Mouse (Mus musculus): ENCODE results near the gene Arhgap30. TPM values are rescaled to one million over a fixed set of nuclear protein-coding genes. Genes with fewer than 3 reads are reported as not detected.

Gene Arhgap30
- 159 TPM for polyA plus RNA-seq (2017; shearing (Covaris generic))

DNA sequence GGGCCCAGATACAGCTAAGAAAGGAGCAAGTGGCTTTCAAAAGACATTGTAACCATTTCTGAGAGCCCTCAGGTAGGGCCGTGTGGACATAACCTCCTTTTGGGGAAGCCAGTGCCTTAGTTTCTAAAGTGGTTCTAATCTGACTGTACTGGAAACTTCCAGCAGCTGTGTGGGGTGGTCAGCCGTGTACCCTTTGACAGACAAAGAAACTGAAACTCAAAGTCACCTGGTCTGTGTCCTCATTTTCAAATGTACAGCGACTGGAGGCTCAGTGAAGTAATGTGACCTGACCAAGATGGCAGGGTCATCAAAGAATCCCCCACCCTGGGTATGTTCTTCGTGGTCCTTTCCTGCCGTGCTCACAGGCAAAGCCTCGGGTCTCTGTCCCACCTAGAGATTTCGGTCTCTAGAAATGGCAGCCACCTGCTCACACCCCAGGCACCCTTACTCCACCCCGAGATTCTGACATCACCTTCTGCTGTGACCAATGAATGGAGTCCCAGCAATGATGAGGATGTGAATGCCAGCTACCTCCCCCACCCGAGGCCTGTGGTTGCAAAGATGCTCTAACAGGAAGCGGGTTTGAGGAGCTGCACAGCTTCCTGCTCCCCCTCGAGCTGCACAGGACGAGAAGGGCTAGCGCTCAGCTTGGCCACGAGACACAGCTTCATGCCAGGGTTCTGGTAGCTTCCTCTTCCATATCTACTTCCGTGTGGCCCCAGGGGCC lies at the start of gene Arhgap30:
TSS of gene Arhgap30 (plus strand) at position 579 of the 727 bp plus-strand sequence.

DNA sequence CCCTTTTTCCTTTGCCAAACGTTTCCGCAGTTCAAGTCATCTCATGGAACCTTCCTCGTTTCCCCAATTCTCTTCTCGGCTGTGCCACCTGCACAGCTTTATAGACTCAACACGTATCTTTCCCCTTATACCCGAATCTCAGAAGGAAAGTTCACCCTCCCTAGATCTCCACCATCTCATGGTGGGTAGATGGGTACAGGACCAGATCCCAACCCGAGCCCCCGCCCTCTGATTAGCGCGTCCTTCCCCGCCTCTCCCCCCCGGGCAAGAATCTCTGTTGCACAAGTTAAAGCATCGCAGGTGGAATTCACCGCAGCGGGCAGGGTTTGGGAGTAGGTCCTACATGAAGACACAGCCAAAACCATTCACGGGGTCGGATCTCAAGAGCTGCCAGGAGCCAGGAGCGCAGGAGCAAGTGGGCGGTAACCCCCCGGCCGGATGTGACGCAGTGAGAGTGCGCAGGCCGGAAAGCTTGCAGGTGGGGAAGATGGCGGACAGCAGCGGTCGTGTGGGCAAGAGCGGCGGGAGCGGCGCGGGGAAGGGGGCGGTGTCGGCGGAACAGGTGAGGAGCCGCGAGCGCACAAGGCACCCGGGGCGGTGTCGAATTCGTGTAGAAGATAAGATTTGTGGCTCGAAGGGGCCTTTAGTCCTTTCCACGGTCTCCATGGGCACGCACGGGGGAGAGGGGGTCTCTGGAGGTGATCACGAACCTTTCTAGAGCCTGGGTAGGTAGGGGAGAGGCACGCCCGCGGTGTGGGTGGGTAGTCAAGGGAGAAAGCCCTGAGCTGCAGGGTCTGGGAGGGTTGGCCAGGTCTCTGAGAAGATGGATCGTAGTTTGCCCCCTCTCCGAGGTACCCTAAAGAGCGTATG lies 43.3 kb upstream of the Arhgap30 start, which contains the start of the genes Nit1 and Pfdn2:
TSS of gene Nit1 (minus strand) at position 422 of the 870 bp plus-strand sequence.
TSS of gene Pfdn2 (plus strand) at position 446 of the 870 bp plus-strand sequence.

DNA sequence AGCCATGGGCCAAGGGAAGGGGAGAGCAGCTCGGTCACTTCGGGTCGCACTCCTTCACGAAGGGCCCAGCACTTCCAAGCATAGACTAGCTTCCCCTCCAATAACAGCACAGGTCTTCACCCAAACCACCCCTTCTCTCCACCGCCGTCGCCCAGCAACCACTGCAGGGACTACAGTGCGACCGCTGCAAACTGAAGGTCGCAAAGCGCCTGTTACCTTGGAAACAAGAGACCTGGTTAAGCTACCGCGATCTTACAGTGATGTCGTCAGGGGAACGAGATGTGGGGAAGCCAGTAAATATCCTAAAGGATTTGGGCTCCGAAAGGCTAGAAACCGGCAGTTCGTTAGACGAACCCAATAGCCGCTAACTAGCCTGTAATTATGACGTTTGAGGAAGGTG lies 28.1 kb upstream of the Arhgap30 start, which contains the start of gene Klhdc9:
TSS of gene Klhdc9 (minus strand) at position 143 of the 400 bp plus-strand sequence.

DNA sequence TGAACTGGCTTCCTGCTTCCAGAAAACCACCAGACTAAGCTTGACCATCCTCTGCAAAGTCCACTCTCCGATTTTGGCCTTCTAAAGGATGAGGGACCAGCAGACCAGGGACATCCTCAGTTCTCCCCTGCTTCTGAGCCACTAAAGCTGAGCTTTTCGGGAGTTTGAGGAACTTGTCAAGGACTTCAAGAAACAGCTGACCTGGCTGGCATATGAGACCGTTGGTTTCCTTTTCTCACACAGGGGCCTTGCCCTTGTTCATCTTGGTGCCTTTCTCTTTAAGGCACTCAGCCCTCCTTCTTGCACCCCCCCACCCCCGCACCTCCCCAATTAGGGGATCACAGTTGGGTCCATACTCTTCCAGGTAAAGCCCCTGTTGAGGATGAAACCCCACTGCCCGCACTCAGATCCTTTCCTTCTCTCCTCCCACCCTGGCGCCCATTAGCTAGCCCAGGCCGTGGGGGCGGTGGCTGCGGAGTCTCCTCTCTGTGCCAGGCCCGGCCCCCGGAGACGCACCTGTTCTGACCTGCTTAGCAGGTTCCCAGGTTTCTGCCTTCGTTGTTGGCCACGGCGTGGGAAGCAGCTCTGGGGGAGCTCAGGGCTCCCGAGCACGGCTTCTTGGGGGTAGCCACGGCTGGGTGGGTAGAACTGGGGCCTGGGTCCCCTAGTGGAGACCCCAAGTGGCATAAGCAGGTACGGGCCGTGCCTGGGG lies 18.8 kb upstream of the Arhgap30 start, which contains the start of gene Nectin4:
TSS of gene Nectin4 (plus strand) at position 255 of the 712 bp plus-strand sequence.

DNA sequence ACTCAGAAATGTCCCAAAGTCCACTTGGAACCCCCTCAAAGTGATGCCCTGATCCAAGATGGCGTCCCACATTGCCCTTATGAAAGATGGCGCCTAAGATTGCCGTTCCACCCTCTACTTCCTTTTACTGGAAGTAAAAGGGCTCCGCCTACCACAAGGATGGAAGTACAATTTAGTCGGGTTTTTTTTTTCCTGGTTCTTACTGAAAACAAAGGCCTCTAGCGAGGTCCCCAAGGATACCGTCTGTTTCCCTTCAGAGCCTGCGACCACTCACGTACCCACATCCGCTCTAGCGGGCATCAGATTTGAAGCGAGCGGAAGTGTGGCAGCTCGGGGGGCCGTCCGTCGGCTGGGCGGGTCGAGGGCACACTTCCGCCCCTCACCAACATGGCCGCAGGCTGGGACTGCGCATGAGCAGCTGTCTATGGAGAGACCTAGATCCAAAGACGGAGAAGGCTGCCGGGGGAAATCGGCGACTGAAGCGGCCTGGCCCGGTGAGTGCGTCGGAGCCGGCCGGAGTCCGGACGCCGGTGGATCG lies 22.3 kb downstream of the Arhgap30 start, which contains the start of gene Usf1:
TSS of gene Usf1 (plus strand) at position 367 of the 538 bp plus-strand sequence.

DNA sequence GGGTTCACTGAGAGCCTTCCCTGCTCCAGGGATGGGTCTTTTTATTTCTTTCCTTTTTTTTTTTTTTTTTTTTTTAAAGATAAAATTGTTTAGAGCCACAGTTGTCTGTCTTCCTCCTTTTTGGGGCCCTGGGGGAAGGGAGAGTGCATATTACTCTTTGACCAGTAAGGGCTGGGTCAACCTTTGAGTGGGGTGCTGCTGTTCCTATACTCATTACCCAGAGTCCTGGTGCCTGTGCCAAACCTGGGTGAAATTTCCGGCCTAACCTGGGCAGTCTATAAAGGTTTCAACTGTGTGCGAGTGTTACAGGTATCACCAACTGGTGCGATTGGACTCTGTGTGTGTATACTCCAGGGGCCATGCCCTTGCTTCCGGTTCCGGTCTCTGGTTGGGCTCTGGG lies 29.9 kb downstream of the Arhgap30 start, which contains the start of gene Tstd1:
TSS of gene Tstd1 (plus strand) at position 213 of the 400 bp plus-strand sequence.

DNA sequence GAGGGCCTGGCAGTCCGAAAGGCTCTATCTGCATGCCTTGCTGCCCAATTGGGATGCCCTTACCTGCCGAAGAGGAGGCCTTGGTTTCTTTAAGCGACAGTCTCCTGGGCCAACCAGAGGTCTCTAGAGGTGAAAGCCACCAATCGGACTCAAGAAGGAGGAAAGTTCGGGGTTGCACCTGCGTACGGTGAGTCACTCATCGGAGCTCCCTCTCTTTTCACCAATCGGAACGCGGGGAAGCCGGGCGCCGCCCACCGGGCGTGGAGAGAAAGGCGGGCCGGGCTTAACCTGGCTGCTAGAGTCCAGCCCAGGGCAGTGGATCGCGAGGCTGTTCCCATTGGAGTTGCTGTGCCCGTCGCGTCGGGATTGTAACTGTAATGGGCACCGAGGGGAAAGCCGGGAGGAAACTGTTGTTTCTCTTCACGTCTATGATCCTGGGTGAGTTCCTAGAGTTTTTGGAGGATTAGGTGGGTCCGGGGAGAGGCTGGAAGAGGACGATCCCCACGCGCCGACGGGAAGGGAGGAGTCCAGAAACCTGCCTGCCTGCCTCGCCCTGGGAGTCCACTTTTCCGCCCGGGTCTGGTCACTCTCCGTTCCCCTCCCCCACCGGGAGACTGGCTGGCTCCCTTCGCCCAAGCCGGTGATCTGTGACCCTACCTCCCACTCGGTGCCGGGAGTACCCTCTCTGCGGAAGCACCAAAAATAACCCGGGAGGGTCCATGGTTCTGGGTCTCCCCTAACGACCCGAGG lies 48.7 kb downstream of the Arhgap30 start, which contains the start of gene F11r:
TSS of gene F11r (plus strand) at position 272 of the 750 bp plus-strand sequence.

Other genes starting within 250 kb of the Arhgap30 start
- gene Sdhc, start 238.4 kb upstream of the Arhgap30 start, polyA plus RNA-seq (2017; shearing (Covaris generic)), result 119 TPM
- gene Mpz, start 238.2 kb upstream of the Arhgap30 start, polyA plus RNA-seq (2017; shearing (Covaris generic)), result not detected
- gene Pcp4l1, start 192.7 kb upstream of the Arhgap30 start, polyA plus RNA-seq (2017; shearing (Covaris generic)), result not detected
- 0.37 TPM for gene Nr1i3, start 175.0 kb upstream of the Arhgap30 start, polyA plus RNA-seq (2017; shearing (Covaris generic))
- gene Tomm40l, start 166.4 kb upstream of the Arhgap30 start, polyA plus RNA-seq (2017; shearing (Covaris generic)), result 17.5 TPM
- gene Apoa2, start 163.9 kb upstream of the Arhgap30 start, polyA plus RNA-seq (2017; shearing (Covaris generic)), result not detected
- gene Fcer1g, start 154.6 kb upstream of the Arhgap30 start, polyA plus RNA-seq (2017; shearing (Covaris generic)), result not detected
- 0.12 TPM for gene Adamts4, start 138.5 kb upstream of the Arhgap30 start, polyA plus RNA-seq (2017; shearing (Covaris generic))
- 124 TPM for gene Ndufs2, start 137.6 kb upstream of the Arhgap30 start, polyA plus RNA-seq (2017; shearing (Covaris generic))
- gene B4galt3, start 118.6 kb upstream of the Arhgap30 start, polyA plus RNA-seq (2017; shearing (Covaris generic)), result 51.8 TPM
- gene Ppox, start 107.8 kb upstream of the Arhgap30 start, polyA plus RNA-seq (2017; shearing (Covaris generic)), result 62.3 TPM
- 57.4 TPM for gene Usp21, start 101.0 kb upstream of the Arhgap30 start, polyA plus RNA-seq (2017; shearing (Covaris generic))
- gene Ufc1, start 93.9 kb upstream of the Arhgap30 start, polyA plus RNA-seq (2017; shearing (Covaris generic)), result 50.7 TPM
- gene Dedd, start 59.8 kb upstream of the Arhgap30 start, polyA plus RNA-seq (2017; shearing (Covaris generic)), result 32.6 TPM
- 39.4 TPM for gene Nit1, start 43.3 kb upstream of the Arhgap30 start, polyA plus RNA-seq (2017; shearing (Covaris generic))
- 112 TPM for gene Pfdn2, start 43.3 kb upstream of the Arhgap30 start, polyA plus RNA-seq (2017; shearing (Covaris generic))
- not detected for gene Klhdc9, start 28.2 kb upstream of the Arhgap30 start, polyA plus RNA-seq (2017; shearing (Covaris generic))
- 0.10 TPM for gene Nectin4, start 18.9 kb upstream of the Arhgap30 start, polyA plus RNA-seq (2017; shearing (Covaris generic))
- 73.6 TPM for gene Usf1, start 22.4 kb downstream of the Arhgap30 start, polyA plus RNA-seq (2017; shearing (Covaris generic))
- gene Tstd1, start 29.9 kb downstream of the Arhgap30 start, polyA plus RNA-seq (2017; shearing (Covaris generic)), result 3.6 TPM
- 0.19 TPM for gene F11r, start 48.6 kb downstream of the Arhgap30 start, polyA plus RNA-seq (2017; shearing (Covaris generic))
- 7.3 TPM for gene Alyref2, start 114.5 kb downstream of the Arhgap30 start, polyA plus RNA-seq (2017; shearing (Covaris generic))
- not detected for gene Itln1, start 146.3 kb downstream of the Arhgap30 start, polyA plus RNA-seq (2017; shearing (Covaris generic))
- gene Cd244a, start 170.2 kb downstream of the Arhgap30 start, polyA plus RNA-seq (2017; shearing (Covaris generic)), result not detected
- 92.0 TPM for gene Ly9, start 218.5 kb downstream of the Arhgap30 start, polyA plus RNA-seq (2017; shearing (Covaris generic))